Mouse (Mus musculus): ENCODE results near the gene Banf2. TPM values are rescaled to one million over a fixed set of nuclear protein-coding genes. Genes with fewer than 3 reads are reported as not detected.
A peak's percentile ranks its signal among the peaks of the same experiment; 100 is the strongest.

The Banf2 gene
- total RNA-seq, 1 experiment from 2014 or later = not detected

- no peak for DNase-seq
Observed at GRCm38 (mm10) chr2:144025361-144025760, 7.5 kb upstream of the Banf2 start.

- no peak for DNase-seq
Observed at GRCm38 (mm10) chr2:144026456-144026855, 6.4 kb upstream of the Banf2 start.

- DNase-seq = no peak
Observed at GRCm38 (mm10) chr2:144030791-144031190, 2.1 kb upstream of the Banf2 start.

GRCm38 (mm10) chr2:144044726-144045125 is 11.9 kb downstream of the Banf2 start:
- DNase-seq = peak; percentile 4

GRCm38 (mm10) chr2:144045756-144046560 is 13.1 kb downstream of the Banf2 start:
- DNase-seq = no peak

GRCm38 (mm10) chr2:144046916-144047315 is 14.1 kb downstream of the Banf2 start:
- no peak for DNase-seq

GRCm38 (mm10) chr2:144050146-144050680 is 17.4 kb downstream of the Banf2 start:
- DNase-seq = no peak

- no peak for DNase-seq
Observed at GRCm38 (mm10) chr2:144050861-144051260, 18.0 kb downstream of the Banf2 start.

GRCm38 (mm10) chr2:144052410-144053065 is 19.7 kb downstream of the Banf2 start:
- peak; percentile 9 for DNase-seq

GRCm38 (mm10) chr2:144057735-144058134 is 24.9 kb downstream of the Banf2 start:
- DNase-seq = no peak

GRCm38 (mm10) chr2:144061701-144062100 is 28.8 kb downstream of the Banf2 start:
- DNase-seq = no peak

GRCm38 (mm10) chr2:144065499-144065898 is 32.6 kb downstream of the Banf2 start:
- DNase-seq = no peak

- DNase-seq = no peak
Observed at GRCm38 (mm10) chr2:144069663-144070062, 36.8 kb downstream of the Banf2 start.

GRCm38 (mm10) chr2:144070479-144070878 is 37.6 kb downstream of the Banf2 start:
- DNase-seq = no peak

GRCm38 (mm10) chr2:144072642-144073041 is 39.8 kb downstream of the Banf2 start:
- DNase-seq = no peak

GRCm38 (mm10) chr2:144074059-144074458 is 41.2 kb downstream of the Banf2 start:
- no peak for DNase-seq

- no peak for DNase-seq
Observed at GRCm38 (mm10) chr2:144076625-144077024, 43.8 kb downstream of the Banf2 start.

GRCm38 (mm10) chr2:144078897-144079296 is 46.0 kb downstream of the Banf2 start:
- DNase-seq = no peak

- DNase-seq = peak; percentile 61
Observed at GRCm38 (mm10) chr2:144086183-144086847, 53.5 kb downstream of the Banf2 start.

GRCm38 (mm10) chr2:144087899-144088584 is 55.2 kb downstream of the Banf2 start:
- no peak for DNase-seq

GRCm38 (mm10) chr2:144092767-144093166 is 59.9 kb downstream of the Banf2 start:
- no peak for DNase-seq

- no peak for DNase-seq
Observed at GRCm38 (mm10) chr2:144094721-144095120, 61.9 kb downstream of the Banf2 start.

Data from adrenal gland, postnatal 25 days (tissue).